Mouse (Mus musculus) G1E (cell line): ENCODE data around the gene Smc1b.

ENCODE experiments used
- CTCF ChIP-seq: IDR thresholded peaks from 2 replicates; pipeline ENCODE4 v1.5.1; 2012; ENCODE audit warnings: low read depth, low read length, inconsistent platforms, mixed read lengths
- GATA1 ChIP-seq: IDR thresholded peaks from 2 replicates; pipeline ENCODE4 v1.6.1; 2012; ENCODE audit warnings: borderline replicate concordance, low read length, inconsistent platforms, mixed read lengths
- POLR2AphosphoS5 ChIP-seq: IDR thresholded peaks from 2 replicates; pipeline ENCODE4 v1.6.1; 2012; ENCODE audit warnings: low read depth, low read length, inconsistent platforms; ENCODE audit not compliant: insufficient replicate concordance

DNA sequence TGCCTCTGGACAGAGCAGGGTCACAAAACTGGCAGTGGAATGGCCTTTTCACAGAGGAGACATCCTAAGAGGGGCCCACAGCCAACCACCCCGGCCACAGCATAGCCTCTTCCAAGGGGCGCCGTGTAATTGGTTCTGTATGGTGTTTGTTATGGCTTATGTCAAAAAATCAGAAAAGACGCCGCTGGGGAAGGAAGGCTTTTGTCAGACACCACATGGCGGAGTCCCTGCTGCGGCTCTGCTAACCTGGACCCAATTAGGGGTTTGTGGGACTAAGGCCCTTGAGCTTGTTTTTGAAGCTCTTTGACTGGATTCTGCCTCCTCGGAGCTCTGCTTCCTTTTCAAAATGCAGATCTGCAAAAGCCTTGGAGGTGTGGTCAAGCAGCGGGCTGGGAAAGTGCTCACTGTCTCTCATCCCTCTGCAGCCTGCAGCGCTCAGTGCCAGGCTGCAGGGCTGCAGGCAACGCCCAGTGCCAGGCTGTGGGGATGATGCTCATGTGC, 34.7 kb upstream of the Smc1b start:
- TF ChIP-seq CTCF: no peak
- no peak for TF ChIP-seq GATA1
- no peak for TF ChIP-seq POLR2AphosphoS5
